Mouse (Mus musculus) lung, postnatal 4 days (tissue): ENCODE measurements around the gene Leap2.
"Not testable (repeated sequence)": the region's sequence is repeated elsewhere in the genome, so short reads cannot be mapped to it uniquely, and the experiment has no call there.

Experiments
- DNase-seq, 2 experiments: peaks; one replicate each; pipeline ENCODE4 v3.0.0; 2021

Leap2 gene

DNA sequence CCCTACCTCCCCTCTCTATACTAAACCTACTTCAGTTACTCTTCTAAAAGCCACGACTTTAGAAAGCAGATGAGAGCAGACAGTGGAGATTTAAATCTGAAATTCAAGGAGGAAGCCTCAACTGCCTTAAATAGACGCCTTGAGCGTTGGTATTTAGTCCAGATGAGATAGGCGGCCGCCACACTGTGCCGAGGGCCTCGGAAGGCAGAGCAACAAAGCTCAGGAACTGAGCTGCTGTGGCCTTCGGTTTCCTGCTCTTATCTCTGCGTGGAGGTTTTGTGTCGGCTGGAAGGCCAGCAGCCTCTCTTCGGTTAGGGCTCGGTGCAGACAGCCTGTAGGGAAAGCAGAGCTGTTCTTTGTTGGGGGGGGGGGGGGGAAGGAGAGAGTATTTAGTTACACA, 19.0 kb upstream of the Leap2 start:
- no peak for DNase-seq

DNA sequence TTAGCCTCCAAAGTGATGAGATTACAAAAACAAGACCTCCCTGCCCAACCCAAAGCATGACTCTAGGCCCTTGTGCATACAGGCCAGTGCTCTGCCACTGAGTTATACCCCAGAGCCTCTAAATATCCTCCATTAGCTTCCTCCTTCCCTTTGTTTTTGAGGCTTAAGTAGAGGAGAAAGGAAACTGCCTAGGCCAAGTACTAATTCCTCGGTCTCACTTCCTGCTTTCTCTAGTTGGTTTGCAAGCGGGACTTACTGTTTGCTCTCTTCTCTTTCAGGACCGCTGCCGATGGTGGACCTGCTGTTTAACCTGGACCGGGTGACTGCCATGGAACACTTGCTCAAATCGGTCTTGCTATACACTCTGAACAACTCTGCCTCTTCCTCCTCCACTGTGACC, 13.4 kb upstream of the Leap2 start:
- no peak for DNase-seq

DNA sequence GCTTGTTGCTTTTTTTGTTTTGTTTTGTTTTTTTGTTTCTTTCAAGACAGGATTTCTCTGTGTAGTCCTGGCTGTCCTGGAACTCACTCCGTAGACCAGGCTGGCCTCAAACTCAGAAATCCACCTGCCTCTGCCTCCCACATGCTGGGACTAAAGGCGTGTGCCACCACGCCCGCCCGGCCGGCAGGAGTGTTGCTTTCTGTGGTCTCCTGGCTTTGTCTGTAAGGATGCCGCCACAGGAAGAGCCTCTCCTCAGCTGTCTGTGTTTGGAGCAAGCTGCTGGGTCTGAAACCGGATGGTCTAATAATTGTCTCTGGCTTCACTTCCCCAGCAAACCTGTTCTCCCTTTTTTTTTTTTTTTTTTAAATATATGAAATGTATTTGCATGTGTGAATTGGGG, 12.5 kb upstream of the Leap2 start:
- no peak for DNase-seq

DNA sequence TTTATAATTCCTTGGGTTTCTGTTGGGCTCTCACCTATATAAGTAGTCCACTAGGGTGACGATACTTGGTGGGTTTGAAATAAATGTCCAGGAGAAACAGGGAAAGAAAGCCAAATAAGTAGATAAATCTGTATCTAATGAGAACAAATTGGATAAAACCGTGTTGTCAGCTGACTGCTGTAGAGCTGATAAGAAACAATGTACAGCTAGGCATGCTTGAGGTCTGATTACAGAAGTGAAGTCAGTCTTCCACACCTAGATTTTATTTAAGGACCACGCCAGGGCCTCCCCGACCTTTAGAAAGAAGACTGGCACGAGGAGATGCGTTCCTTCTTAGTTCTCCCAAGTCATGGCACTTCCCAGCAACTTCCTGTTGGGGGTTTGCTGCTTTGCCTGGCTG, 10.1 kb upstream of the Leap2 start:
- DNase-seq = no peak

DNA sequence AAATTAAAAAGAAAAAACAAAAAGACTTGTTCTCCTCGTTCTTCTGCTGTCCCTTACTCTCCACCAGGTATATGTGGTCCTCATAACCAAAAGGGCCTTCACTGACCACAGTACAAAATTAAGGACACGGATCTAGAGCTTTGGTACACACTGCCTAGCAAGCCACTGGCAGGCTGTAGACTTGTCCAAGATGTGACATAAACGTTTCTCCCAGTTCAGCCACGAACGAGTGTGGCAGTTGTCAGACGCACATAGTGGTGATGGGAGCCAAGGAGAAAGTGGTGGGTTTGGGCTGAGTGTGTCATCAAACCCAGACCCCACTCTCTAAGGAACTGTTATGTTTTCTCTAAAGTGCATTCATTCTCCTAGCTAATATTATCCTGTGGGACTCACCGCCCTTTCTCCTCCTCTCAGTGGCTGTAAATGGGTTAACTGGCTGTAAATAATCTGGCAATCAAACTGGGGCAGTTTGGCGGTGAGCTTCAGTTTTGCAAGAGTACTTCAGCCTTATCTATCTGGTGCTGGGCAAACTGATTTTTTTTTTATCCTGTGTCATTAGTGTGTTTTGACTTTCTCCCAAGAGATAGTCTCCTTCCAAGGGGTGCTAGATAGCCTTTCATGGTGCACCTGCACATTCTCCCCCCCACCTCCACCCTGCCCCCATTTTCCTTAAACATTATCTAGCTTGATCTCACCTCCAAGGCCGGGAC, 8.5 kb upstream of the Leap2 start:
- DNase-seq = no peak

DNA sequence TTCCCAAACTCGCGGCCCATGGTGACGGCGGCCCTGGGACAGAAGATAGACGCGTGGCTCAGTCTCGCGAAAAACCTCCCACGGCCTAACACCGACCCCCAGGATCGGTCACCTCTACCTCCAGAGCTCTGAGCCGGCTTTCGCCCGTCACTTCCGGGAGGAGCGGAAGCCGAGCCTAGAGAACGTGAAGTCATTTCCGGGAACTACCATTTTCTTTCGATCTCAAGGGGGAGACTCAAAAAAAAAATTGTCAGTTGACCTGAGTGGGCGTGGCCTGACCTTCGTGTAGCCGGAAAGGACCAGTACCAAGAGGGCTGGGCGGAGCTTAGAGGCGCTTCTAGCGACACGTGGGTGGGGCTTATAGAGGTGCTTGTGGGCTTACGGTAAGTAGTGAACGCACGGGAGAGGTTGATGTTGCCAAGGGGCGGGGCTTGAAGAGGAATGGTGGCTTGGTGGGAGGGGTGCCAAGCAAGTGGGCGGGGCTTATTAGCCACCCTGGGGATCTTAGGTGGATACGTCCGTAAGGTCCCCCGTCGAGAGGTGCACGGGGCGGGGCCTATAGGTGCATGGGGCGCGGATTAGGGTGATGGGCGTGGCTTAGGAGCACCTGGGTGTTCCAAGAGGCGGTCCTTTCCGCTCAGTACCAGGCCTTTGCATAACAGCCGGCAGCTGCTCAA, 7.8 kb upstream of the Leap2 start, which contains the start of the genes Uqcrq and Gdf9:
Uqcrq (minus strand) TSS at position 162 of the 677 bp plus-strand sequence.
Gdf9 (plus strand) TSS at position 354 of the 677 bp plus-strand sequence.
- peak; percentile 99 for DNase-seq

DNA sequence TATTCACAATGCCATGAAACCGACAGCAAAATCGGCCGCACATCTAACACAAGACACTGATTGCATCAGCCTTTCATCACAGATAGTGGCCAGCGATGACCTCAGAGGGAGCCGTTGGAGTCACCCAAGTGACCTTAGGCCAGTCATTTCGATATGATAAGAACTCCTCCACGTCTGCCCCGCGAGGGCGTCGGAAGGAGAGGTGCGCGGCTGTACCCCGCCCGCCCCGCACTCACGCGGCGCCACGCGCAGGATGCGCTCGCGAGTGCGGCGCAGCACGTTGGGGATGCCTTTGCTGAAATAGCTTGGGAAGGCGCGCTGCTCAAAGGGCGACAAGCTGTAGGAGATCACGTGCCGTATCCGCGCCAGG, 7.3 kb upstream of the Leap2 start:
- DNase-seq = no peak

DNA sequence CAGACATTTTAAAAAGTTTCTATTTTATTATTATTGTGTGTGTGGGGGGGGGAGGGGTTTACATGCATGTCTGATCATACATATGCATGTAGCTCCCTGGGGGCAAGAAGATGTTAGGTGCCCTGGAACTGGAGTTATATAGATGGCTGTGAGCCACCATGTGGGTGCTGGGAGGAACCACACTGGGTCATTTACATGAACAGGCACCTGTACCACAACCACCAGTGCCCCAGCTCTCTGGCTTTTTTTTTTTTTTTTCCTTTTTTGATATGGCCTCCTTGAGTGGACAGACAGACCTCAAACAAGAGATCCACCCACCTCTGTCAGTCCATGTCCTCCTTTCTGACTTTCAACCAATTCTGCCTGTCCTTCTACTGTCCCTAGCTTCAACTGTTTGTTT, 6.2 kb upstream of the Leap2 start:
- DNase-seq = no peak

DNA sequence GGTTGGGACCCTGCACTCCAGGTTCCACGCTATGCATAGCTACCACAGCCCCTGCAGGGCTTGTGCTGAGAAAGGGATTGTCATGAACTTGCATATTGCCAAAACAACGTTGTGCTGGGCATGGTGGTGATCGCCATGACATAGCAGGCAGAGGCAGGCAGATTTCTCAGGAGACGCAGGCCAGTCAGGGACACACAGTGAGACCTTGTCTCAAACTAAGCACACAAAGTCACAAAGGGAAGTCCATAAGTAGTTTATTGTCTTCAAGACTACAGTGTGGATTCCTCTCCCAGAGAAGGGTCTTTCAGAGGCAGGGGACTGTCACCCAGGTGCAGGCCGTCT, 5.7 kb upstream of the Leap2 start:
- DNase-seq = no peak

DNA sequence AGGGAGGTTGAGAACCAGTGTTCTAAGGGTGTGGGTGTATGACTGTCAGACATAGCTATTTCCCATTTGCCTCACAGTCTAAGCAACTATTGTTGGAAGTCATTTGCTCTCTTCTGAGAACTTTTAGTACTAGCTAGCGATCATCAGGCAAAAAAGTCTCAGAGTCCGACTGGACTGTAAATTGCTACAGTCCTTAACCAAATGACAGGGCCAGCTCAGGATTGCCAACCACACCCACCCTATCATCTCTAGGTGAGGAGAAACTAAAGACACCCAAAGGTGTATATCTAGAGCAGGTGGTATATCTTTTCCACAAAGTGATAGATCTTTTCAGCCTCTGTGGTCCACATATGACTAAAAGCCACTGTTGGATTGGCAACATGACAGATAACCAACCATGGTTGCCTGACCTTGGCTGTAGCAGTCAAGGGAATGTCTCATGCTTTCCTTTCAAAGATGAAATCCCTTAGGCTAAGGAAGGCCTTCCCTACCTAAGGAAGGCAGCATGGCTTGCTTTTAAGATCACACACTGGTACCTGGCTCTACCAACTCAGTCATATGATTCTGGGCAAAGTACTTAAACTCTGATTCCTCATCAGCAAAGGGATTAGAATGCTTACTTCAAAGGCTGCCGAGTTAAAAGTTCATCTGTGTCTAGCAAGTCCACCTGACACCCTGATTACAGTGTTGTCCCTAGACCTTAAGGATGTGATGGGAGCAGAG, 5.2 kb upstream of the Leap2 start:
- DNase-seq = no peak

DNA sequence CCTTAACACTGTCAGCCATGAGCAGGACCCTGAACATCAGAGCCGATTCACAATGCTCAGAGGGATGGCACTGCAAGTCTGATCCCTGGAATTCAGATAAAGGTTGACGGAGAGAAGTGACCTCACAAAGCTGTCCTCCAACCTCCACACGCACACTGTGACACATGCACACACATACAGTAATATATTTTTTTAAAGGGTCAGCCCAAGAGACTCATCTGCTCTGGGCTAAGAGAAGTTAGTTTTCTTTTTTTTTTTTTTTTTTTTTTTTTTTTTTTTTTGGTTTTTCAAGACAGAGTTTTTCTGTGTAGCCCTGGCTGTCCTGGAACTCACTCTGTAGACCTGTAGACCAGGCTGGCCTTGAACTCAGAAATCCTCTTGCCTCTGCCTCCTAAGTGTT, 3.9 kb upstream of the Leap2 start:
- not testable (repeated sequence) for DNase-seq

DNA sequence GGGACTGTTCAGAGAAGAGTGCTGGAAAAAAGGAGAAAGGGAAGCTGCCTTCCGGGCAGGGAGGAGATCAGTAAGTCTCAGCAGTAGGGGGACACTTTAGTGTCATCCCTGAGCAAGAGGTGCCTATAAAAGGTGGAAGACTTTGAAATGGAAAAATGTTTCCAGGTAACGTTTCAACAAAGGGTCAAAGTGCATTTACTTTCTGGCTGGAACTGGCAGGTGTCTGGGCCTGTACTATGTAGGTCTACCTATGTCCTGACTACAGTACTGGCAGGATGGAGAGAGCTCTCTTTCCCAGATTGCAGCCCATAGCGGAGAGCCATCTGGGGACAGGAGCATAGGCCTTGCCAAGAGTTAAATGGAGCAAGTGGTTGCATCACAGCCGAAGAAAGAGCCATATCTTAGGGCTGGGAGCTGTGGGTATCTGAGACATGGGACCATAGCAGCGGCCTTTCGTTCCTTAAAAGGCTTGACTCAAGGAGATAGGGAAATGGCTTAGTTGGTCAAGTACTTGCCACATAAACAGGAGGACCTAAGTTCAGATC, 2.8 kb upstream of the Leap2 start:
- no peak for DNase-seq

DNA sequence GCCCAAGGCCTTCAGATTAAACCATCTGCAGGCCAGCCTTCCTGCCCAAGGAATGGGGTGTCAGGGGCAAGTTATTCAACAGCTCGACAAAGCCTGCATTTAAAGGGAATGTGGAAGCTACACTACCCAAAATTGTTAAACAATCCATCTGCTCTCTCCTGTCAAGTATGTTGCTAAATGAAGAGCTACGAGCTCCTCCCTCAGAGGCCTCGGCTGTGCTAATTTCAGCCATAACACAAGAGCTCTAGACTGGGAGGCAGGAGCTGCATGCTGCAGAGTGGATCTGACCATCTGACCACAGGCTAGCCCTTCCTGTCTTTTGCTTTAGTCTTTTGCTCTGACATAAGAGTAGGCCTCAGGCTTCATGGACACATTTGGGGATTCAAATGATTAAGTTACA, 2.3 kb upstream of the Leap2 start:
- DNase-seq = no peak

DNA sequence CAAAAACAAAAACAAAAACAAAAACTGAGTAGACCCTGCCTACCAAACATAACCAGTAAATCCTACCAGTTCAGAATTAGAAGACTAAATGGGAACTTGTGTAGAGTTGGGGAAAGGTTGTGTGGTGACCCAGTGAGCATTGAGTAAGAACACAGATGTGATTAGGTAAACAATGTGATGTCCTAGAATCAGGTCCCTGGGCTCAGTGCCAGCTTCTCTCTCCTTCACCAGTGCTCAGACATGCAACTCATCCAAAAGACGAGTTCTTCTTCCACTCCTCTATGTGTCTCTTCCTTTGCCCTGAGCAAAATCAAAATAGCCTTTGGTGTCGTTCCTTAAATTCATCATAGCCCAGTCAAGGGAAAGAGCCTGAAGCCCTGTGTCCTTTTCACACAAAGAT, 1.9 kb upstream of the Leap2 start:
- no peak for DNase-seq

DNA sequence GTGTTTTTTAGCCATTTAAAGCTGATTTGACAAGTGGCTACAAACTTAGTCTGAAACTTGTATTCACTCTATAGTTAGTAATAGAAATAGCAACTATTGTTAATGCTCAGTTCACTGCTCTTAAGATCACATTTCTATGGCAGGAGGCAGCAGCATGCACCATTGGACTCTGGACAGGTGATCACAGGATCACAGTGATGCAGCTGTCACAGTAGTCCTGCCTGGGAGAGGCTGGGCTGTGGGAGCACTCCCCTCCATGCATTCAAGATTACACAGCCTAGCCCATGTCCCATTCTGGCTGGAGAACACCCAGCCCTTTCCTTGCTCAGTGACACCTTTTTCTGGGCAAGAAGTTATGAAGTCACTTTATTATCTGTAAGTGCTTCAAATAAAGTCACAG, 4.9 kb downstream of the Leap2 start:
- DNase-seq = no peak

DNA sequence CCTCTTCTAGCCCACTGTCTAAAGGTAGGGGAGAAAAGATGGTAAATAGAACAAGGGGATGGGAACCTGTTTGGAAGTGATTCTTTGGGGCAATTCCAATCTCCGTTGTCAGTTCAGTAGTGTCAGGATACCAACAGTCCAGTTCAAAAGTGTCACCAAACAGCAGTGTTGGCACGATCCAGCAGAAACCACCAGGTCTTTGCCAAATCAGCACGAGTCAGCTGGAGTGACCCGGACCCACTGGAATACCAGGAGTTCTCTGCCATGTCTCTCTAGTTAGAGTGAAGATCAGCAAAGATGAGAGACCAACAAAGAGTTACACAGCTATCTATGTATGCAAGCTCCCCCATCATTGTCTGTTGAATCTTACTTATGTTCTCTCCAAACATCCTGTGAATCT, 9.1 kb downstream of the Leap2 start:
- no peak for DNase-seq

DNA sequence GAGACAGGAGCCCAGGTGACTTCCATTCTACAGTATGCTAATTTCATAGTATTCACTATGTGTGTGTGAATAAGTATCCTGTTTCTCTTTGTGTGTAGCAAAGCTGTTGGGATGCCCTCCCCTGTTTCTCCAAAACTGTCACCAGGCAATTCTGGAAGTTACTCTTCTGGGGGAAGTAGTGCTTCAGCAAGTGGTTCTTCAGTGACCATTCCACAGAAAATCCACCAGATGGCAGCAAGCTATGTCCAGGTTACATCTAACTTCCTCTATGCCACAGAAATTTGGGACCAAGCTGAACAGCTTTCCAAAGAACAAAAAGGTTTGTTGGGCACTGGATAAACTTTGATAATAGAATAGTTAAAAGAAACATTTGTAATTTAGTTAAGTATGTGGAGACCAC, 11.2 kb downstream of the Leap2 start:
- no peak for DNase-seq

DNA sequence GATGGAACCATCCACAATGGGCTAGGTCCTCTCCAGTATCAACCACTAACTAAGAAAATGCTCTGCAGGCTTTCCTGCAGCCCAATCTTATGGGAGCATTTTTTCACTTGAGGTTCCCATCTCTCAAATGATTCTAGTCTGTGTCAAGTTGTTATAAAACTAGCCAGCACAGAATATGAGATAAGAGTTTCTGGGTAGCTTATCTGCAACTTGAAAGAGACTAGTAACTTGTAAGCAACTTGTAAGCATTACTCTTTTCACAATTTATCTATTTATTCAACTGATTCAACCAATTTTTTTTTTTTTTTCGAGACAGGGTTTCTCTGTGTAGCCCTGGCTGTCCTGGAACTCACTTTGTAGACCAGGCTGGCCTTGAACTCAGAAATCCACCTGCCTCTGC, 19.3 kb downstream of the Leap2 start:
- DNase-seq = no peak

DNA sequence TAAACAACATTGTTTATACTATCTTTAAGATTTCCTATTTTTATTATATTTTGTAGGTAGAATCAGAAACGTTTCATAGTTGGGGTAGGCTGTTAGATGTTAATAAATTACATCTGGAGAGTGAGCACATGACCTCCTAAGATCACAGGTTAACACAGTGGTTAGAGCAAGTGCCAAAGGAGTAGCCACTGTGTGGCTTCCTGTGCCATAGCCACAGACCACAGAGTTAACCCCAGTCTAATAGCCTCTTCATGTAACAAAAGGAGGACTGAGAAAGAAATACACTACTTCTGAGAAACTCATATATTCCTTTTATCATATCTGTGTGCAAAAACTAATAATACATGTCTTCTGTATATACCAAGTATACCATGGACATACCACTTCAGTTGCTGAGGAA, 29.1 kb downstream of the Leap2 start:
- no peak for DNase-seq

DNA sequence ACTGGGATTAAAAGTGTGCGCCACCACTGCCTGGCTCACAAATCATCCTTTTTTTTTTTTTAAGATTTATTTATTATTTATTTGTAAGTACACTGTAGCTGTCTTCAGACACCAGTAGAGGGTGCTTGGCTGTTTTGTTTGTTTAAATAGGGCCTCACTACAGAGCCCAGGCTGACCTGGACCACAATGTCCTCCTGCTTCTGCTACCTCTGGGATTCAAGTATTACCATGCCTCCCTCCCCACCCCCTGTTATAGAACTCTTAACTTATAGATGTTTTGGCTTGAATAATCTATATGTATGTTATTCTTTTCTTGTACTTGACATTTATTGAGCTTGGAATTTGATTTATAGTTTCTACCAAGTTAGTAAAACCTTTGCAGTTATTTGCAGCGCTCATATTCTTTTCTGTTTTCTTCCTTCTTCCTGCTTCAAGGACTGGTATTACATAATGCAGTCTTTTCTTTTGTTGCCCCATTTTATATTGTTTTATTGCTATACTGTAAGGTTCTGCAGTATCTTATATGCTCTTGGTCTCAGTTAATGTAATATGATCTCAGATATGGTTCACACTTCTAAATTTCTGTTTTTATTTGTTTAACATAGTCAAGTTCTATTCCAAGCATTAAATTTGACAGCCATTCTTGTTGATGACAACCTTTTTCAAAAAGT, 39.1 kb downstream of the Leap2 start:
- no peak for DNase-seq

DNA sequence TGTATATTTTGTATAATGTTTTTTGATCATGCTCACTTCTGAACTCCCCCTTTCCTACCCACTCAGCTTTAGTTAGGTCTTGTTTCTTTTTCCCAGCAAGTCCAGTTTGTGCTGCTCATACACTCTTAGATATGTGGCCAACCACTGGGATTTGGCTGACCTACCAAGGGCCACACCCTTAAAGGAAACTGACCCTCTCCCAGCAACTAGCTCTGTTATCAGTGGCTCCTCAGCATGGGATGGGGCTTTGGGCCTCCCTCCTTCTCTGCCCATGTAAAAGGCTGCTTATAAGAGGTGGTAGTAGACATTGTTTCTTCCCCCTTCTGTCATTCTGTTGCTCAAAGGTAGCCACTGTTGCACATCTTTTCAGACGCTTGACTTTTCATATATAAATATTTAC, 44.1 kb downstream of the Leap2 start:
- DNase-seq = no peak
